Mouse (Mus musculus): ENCODE measurements around the gene Gm29427.
"Not testable (repeated sequence)": the region's sequence is repeated elsewhere in the genome, so short reads cannot be mapped to it uniquely, and the experiment has no call there.

The Gm29427 gene

DNA sequence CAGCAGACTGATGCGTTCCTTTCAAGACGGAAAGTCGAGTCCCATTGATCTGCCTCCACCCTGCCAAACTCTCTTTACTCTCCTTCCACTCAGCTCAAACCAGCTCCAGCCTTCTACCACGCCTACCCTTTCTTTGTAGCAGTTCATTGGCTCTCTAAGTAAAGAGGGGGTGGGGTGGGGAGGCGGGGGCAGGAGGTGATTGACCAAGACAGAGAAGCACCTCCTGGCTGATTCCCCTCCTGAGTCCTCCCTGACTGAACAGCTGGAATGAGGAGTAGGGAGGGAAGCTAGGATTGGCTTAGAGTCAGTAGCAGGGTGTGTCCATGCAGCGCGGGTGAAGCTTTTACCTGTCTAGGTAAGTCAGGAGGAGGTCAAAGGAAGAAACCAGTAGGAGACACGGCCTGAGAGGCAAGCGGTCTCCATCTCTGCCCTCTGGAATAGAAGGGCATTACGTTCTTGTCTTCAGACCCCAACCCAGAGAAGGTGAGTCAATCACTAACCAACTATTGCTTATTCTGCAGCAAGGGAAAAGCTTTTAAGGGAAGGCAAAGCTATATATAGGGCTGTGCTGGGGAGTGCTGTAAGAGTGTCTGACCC is 16.2 kb upstream of the Gm29427 start, which contains the start of gene AA986860:
Gene AA986860, plus strand, starts transcription at position 236 of the 597 bp plus-strand sequence.
- peak; percentile 60 for DNase-seq

GRCm38 (mm10) chr1:130729153-130729552 is 13.6 kb upstream of the Gm29427 start, which contains the start of gene Pfkfb2:
Gene Pfkfb2, minus strand, starts transcription at chr1:130729253.
- no peak for DNase-seq

- DNase-seq, result no peak
Observed at GRCm38 (mm10) chr1:130728708-130729107, 13.1 kb upstream of the Gm29427 start.

DNA sequence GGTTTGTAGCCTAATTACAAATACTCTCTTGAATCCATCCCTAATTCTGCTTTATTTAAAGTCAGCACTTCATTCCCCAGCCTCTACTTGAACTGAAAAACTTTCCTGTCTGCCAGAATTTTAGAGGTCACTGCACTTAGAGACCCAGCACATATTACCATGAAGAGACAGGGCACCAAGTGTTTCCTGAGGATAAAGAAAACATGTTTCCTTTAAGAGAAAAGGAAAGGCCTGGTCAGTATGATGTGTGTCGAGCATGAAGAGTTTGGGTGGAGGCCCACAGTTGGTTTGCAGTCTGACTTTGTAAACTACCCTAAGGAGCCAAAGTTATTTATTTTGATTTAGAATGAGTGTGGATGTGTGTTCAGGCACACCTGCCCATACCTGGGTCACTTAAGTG is 12.5 kb upstream of the Gm29427 start:
- no peak for DNase-seq

DNA sequence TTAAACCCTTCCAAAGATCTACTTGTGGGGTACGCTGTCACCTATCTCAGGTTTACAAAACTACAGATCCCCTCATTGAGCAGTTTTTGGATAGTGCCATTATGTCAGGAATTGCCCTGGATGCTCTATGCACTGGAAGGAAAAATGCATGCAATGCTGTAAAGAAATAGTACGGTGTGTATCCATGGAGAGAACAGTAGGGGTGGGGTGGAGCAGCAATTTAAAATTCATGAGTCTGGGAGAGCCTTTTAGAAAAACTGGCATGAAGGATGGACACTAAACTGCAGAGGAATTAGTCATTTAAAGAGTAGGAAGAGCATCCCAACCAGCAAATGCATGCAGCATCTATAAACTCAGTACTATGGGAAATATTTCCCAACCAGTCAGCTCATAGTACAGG is 10.8 kb upstream of the Gm29427 start:
- DNase-seq, result no peak

DNA sequence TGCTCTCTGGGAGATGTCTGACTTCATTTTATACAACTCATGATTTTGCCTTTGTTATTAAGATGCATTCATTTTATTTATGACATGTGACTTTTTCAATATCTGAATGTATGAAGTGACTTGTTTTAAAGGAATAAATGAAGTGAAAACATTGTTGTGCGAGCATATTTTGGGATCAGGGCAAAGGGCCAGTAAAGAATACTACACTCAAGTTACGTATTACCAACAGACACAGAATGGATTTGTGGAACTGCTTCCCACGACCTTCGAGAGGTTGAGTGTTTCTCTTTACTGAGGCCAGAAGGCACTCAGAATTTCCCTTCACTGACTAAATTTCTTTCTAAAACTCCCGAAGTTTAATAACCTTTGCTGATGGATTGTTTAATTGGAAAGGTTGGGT is 8.6 kb upstream of the Gm29427 start:
- DNase-seq, result no peak

- peak; percentile 92 for DNase-seq
Observed at GRCm38 (mm10) chr1:130717291-130717871, 1.8 kb upstream of the Gm29427 start, which contains the start of gene Yod1. Gene Yod1, plus strand, starts transcription at chr1:130717327.

DNA sequence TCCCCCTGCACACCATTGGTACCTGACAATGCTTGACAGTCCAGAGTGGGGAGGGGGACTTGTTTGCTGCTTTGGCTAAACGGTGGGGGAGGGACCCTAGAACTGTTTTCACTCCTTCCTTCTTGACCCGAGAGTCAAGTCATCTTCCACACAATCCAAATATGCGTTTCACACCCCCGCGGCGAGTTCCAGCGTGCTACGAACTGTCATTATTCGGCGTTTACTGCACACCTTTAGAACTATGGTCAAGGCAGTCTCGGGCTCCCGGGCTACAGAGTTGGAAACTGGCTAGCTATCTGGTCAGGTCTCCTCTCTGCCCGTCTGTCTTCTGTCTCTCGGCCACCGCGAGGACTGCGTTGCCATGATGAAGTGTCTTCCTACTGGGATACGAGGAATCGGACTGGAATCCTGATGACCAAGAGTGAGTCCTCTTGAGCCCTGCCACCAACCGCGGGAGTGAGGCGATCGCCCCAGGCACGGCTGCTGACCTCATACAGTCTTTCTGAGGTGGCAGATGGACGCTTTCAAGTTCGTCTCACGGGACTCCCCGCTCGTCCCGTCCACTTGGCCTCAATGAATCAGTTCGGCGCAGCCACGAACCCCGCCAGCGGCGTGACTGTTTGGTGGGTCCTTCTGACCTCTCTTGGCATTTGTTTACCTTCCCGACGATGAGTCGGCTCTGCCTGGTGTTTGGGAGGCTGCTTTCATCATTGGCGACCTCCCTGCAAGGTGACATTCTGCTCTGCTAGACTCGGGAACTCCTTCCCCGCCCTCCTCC is 1.1 kb upstream of the Gm29427 start:
- no peak for DNase-seq

DNA sequence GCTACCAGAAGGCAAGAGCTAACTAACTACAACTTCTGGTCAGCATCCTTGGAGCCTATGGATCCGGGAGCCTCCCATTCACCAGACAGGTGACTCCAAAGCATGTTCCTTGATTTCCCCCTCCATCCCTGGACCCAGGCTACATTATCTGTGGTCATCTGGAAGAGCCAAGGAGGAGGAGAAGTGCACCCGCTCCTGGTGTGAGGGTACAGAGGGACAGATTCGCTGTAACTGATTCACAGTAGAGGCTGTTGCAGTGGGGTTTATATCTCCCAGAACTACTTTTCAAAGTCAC is 566 bp upstream of the Gm29427 start:
- DNase-seq, result no peak

DNA sequence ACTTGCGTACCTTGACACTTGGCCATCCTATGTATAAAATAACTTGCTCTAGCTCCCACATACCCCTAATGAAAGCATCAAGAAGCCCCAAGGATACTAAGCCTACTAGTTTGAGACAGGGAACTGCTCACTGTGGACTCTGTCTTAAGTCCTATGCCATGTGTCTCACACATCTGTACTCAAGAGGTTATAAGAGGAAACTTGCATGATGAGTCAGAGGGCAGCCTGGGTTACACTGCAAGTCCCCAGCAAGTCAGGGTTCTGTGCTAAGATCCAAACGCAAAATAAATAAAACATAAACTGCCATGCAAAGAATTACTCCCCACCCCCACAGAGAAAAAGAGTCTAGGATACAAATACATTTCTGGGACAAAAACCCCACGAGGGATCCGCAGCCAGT is 1.6 kb downstream of the Gm29427 start:
- DNase-seq, result no peak

- DNase-seq, result no peak
Observed at GRCm38 (mm10) chr1:130710283-130711080, 5.1 kb downstream of the Gm29427 start.

GRCm38 (mm10) chr1:130703613-130704012 is 12.0 kb downstream of the Gm29427 start:
- DNase-seq, result peak; percentile 34

DNA sequence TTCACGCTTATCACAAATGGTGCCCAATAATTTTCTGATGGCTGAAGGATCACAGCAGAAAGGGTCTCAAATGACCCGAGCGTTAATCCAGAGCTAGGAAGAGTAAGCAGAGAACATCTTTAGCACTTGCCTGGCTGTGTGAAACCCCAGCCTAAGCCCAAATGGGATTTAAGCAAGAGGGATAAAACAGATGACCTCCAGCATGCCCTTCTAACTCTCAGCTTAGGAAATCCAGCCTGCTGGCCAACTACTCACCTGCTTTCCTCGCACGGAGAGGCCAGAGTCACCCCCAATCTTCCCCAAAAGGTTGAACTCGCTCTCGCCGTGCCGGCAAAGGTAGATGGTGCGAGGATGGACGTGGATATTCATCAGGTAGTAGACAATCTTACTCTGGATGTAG is 13.6 kb downstream of the Gm29427 start:
- no peak for DNase-seq

DNA sequence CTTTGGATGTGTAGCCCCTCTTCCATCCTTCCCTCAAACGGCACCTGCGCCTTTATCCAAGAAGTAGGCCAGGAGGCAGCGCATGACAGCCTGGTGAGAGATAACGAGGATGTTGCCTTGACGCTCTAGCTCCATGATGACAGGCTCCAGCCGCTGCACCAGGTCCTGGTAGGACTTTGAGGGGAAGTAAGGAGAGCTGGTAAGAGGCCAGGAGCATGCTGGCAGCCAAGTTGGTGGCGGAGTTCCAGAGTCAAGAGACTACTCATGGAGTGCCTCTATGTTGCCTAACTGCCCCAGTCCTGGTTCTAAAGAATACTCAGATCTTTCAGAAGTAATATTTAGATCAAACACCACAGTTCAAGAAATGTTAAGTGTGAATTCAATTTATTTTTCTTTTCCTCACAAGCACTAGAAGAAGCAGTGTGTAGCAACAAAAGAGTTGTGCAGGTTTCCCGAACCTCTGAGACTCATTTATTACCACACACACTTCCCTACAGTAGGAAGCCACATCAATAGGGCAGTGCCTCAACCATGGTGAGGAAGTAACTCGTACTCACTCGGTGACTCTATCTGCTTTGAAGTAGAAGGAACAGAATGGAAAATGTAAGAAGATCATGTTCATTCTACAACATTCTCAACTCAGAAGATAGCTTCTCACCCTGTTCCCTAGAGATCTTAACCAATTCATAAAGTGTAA is 15.5 kb downstream of the Gm29427 start:
- DNase-seq, result peak; percentile 75

DNA sequence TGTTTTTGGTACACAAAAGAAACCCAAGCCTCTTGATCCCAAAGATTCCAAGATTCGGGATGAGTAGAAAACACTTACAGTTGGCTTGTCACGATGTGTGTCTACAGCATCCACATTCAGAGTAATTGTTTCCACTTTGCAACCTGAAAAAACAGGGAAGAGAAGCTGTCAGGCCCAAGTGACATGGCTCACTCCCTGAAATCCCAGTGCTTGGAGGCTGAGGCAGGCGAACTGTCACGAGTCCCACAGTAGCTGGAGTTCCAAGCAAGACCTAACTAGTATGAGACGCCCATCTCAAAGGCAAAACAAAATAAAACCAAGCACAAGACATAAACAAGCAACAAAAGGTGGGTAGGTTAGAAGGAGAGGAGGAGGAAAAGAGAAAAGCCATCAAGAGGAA is 17.0 kb downstream of the Gm29427 start:
- DNase-seq, result no peak

GRCm38 (mm10) chr1:130683905-130684304 is 31.7 kb downstream of the Gm29427 start:
- no peak for DNase-seq

DNA sequence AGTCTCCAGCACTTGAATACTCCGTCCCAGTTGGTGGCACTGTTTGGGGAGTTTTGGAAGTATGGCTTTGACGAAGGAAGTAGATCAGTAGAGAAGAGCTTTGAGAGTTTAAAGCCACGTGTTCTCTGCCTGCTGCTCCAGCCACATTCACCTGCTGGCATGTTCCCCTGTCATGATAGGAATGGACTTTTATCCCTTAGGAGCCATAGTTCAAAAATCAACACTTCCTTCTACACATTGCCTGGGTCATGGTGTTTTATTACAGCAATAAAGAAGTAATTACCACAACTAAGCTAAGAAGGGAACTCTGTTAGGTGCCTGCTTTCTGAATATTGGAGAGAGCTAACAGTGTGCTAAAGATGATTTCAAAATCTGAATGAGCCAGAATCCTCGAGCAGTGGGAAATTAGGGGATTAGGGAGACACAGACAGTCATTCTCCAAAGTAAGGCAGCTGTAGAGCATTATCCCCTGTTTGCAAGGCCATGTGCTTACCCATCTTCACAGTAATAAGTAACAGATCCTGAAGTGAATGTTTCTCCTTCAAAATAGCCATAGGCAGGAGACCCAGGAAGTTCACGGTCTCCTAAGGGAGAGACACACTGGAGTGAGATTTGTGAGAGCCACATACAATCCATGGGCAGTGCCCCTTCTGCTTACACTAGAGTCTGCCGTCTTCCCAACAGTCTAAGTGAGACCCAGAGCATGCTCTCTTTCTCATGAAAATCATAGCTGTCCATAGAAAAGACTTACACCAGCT is 33.8 kb downstream of the Gm29427 start:
- no peak for DNase-seq

DNA sequence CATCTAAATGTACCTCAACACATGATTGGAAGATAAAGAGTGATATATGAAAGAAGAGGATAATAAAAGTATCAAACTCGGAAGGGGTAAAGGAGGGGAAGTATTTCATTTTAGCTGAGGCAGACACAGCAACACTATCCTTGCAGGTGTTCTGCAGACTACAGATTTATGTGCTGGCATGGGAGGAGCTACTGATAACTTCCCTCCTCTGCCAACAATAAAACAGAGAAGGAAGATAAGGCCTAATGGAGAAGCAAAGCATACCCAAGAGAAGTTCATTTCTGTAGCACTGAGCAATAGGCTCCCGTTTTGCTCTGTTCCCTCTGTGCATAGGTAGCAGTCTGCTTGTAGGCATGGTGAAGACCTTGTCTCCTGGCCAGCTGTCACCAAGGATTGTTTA is 34.5 kb downstream of the Gm29427 start:
- DNase-seq, result no peak

GRCm38 (mm10) chr1:130678551-130678950 is 37.0 kb downstream of the Gm29427 start:
- DNase-seq, result no peak

GRCm38 (mm10) chr1:130663576-130663975 is 52.0 kb downstream of the Gm29427 start:
- DNase-seq, result not testable (repeated sequence)

DNA sequence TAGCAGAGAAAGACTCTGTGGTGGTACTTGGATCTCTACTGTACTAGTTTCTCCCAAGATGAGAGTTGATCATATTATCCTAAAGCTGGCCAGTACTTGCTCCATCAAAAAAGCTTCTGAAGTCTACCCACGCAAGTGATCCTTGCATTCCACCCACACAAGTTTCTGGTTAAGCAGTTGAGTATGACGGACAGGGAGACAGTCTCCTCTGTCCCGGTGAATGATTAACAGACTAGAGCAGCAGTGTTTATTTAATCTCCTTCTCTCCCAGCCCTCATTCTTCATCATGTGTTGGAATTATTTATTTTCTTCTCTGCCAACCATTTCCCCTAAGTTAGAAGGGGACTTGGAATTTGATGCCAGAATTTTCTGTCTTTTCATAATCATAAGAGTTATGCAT is 54.1 kb downstream of the Gm29427 start, which contains the start of gene C4bp:
Gene C4bp, minus strand, starts transcription at position 179 of the 400 bp plus-strand sequence.
- no peak for DNase-seq

DNA sequence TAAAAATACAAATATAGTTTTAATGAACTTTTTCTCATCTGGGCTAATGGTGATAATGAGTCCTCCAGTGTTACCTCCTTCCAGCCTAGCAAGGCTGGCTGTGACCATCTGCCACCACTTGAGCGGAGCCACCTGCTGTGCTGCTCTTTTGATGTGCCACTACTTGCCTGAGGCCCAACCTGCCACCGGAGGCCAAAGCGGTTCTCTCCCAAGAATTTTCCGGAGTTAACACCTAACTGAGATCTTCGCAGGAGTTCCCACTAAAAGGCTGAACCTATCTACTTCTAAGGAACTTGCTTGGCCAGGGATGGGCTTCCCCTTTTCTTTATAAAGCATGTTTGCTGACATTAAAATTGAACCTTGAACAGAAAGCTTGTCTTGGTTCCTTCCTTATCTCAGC is 56.0 kb downstream of the Gm29427 start:
- DNase-seq, result not testable (repeated sequence)
